Mouse (Mus musculus) lung, adult 2 months (tissue): ENCODE results near the gene Mamstr.

ENCODE experiments used
- CTCF ChIP-seq: fragments of 200-500 bp; IDR thresholded peaks from 2 replicates; pipeline ENCODE4 v1.5.1; 2011; ENCODE audit warnings: mild to moderate bottlenecking, low read length, control low read depth; ENCODE audit not compliant: insufficient read depth
- POLR2A ChIP-seq: fragments of 200-500 bp; IDR thresholded peaks from 2 replicates; pipeline ENCODE4 v1.6.1; 2011; ENCODE audit warnings: low read depth, mild to moderate bottlenecking, control low read depth, low read length, borderline replicate concordance; ENCODE audit errors: extremely low read depth

DNA sequence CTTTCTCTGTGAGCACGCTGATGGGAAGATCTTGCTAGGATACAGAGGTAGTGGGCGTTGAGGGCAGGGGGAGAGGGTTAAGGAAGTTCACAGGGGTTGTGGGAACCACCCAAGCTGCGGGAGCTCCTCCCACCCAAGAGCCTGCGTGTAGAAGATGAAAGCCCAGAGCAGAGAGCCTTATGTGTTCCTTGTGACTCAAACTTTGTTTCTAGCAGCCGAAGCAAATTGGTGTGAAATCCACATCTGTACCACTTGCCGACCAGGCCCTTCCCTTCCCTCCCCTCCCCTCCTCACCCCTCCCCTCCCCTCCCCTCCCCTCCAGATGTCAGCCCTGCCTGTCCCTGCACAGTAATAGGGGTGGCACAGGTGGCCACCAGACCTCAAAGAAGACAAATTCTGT, 55.3 kb downstream of the Mamstr start:
- TF ChIP-seq CTCF (no peak), POLR2A (no peak)
